Mouse (Mus musculus) kidney, postnatal 0 days (tissue): ENCODE measurements around the gene Gm1604a. TPM values are rescaled to one million over a fixed set of nuclear protein-coding genes. Genes with fewer than 3 reads are reported as not detected.
"Not testable (repeated sequence)": the region's sequence is repeated elsewhere in the genome, so short reads cannot be mapped to it uniquely, and the experiment has no call there.

ENCODE experiments used
- ATAC-seq: fragments of 200-750 bp; cut with Nextera tagmentation; replicated peaks from 2 replicates; pipeline ENCODE4 v1.8.0; 2017; ENCODE audit warnings: low read depth, moderate number of reproducible peaks, moderate TSS enrichment, moderate library complexity; ENCODE audit not compliant: low FRiP score
- DNase-seq: peaks from one replicate; pipeline ENCODE4 v3.0.0-alpha.2; 2016; ENCODE audit warnings: low spot score
- H3K27ac ChIP-seq: fragments of 300-500 bp; sonication (generic); 2 replicates; pipeline ENCODE4 v1.5.1; 2014; ENCODE audit warnings: mild to moderate bottlenecking
- H3K27me3 ChIP-seq: fragments of 300-500 bp; sonication (generic); 2 replicates; pipeline ENCODE4 v1.6.1; 2014; ENCODE audit warnings: low read length, mixed read lengths; ENCODE audit not compliant: insufficient read depth
- H3K36me3 ChIP-seq: fragments of 300-500 bp; sonication (generic); 2 replicates; pipeline ENCODE4 v1.6.1; 2014; ENCODE audit warnings: low read length, mixed read lengths; ENCODE audit not compliant: insufficient read depth
- H3K4me1 ChIP-seq: fragments of 300-500 bp; sonication (generic); replicated peaks from 2 replicates; pipeline ENCODE4 v1.6.1; 2014; ENCODE audit warnings: antibody characterized with exemption, low read length, mixed read lengths; ENCODE audit not compliant: insufficient read depth
- H3K4me2 ChIP-seq: fragments of 300-500 bp; sonication (generic); 2 replicates; pipeline ENCODE4 v1.6.1; 2014; ENCODE audit warnings: mild to moderate bottlenecking, low read length, moderate library complexity, mixed read lengths
- H3K4me3 ChIP-seq: fragments of 300-500 bp; sonication (generic); replicated peaks from 2 replicates; pipeline ENCODE4 v1.5.1; 2014; ENCODE audit warnings: low read depth, low read length
- H3K9ac ChIP-seq: fragments of 300-500 bp; sonication (generic); 2 replicates; pipeline ENCODE4 v1.6.1; 2014; ENCODE audit warnings: low read depth, low read length
- H3K9me3 ChIP-seq: fragments of 300-500 bp; sonication (generic); replicated peaks from 2 replicates; pipeline ENCODE4 v1.6.1; 2016; ENCODE audit warnings: low read length, inconsistent platforms, mixed read lengths
- CTCF ChIP-seq: IDR thresholded peaks from 2 replicates; pipeline ENCODE4 v1.5.1; 2016; ENCODE audit warnings: antibody characterized with exemption, low read depth, mild to moderate bottlenecking, moderate library complexity
- WGBS: fragments of 180-500 bp; shearing (Covaris S2); extraction: QIAGEN DNeasy Blood & Tissue Kit; methylation state at CpG from one replicate; pipeline ENCODE4 v1.1.7; 2014; 5-methylcytosine and 5-hydroxymethylcytosine counted together
- polyA plus RNA-seq: library from polyadenylated mRNA; unstranded; fragments of >200 nt; fragmentation: Nextera tagmentation; extraction: Ambion mirVana; gene quantifications from 2 replicates; pipeline ENCODE4 v1.2.1, GENCODE M21; 2015

Gm1604a gene
- polyA plus RNA-seq, 1 experiment from 2014 or later: 0.43 TPM

- not testable (repeated sequence) for H3K36me3 ChIP-seq, H3K9me3 ChIP-seq, H3K4me2 ChIP-seq, H3K4me1 ChIP-seq, DNase-seq, ATAC-seq, H3K27ac ChIP-seq, H3K27me3 ChIP-seq, H3K4me3 ChIP-seq, H3K9ac ChIP-seq
- 0% methylated on average over 1 of the region's 4 CpGs for WGBS
- TF ChIP-seq CTCF: peak; percentile 48; the same call in 1 of the 2 replicates
These were observed 54.2 kb downstream of the Gm1604a start for GRCm38 (mm10) chr17:7079558-7079957.

GRCm38 (mm10) chr17:7084523-7084922 lies 59.2 kb downstream of the Gm1604a start:
- H3K4me2 ChIP-seq, H3K27ac ChIP-seq, H3K4me1 ChIP-seq, ATAC-seq, H3K27me3 ChIP-seq, H3K36me3 ChIP-seq, DNase-seq, H3K9me3 ChIP-seq, H3K4me3 ChIP-seq, H3K9ac ChIP-seq: not testable (repeated sequence)
- WGBS: no CpG with 5 or more reads among the region's 5 CpGs

- not testable (repeated sequence) for H3K4me3 ChIP-seq, H3K36me3 ChIP-seq, H3K27ac ChIP-seq, ATAC-seq, DNase-seq, H3K9ac ChIP-seq, H3K9me3 ChIP-seq, H3K27me3 ChIP-seq, H3K4me2 ChIP-seq, H3K4me1 ChIP-seq
- no CpG with 5 or more reads among the region's 12 CpGs for WGBS
These were observed 60.3 kb downstream of the Gm1604a start for GRCm38 (mm10) chr17:7085469-7086168.

- not testable (repeated sequence) for H3K36me3 ChIP-seq, H3K9me3 ChIP-seq, DNase-seq, H3K4me2 ChIP-seq, H3K4me3 ChIP-seq, ATAC-seq, H3K27ac ChIP-seq, H3K4me1 ChIP-seq, H3K9ac ChIP-seq, H3K27me3 ChIP-seq
- WGBS: 39% methylated on average over 6 of the region's 8 CpGs
These were observed 61.5 kb downstream of the Gm1604a start for GRCm38 (mm10) chr17:7086836-7087235.

- H3K4me1 ChIP-seq, DNase-seq, H3K36me3 ChIP-seq, H3K27ac ChIP-seq, H3K4me2 ChIP-seq, H3K27me3 ChIP-seq, H3K9me3 ChIP-seq, H3K9ac ChIP-seq, H3K4me3 ChIP-seq, ATAC-seq: not testable (repeated sequence)
- WGBS: no CpG with 5 or more reads among the region's 12 CpGs
These were observed 72.6 kb downstream of the Gm1604a start for GRCm38 (mm10) chr17:7097835-7098519.

GRCm38 (mm10) chr17:7099096-7099495 lies 73.7 kb downstream of the Gm1604a start:
- H3K4me2 ChIP-seq, H3K4me3 ChIP-seq, H3K36me3 ChIP-seq, H3K27ac ChIP-seq, H3K9ac ChIP-seq, DNase-seq, H3K27me3 ChIP-seq, H3K9me3 ChIP-seq, H3K4me1 ChIP-seq, ATAC-seq: not testable (repeated sequence)
- 52% methylated on average over 4 of the region's 10 CpGs for WGBS

- H3K9ac ChIP-seq, H3K27me3 ChIP-seq, H3K4me1 ChIP-seq, H3K36me3 ChIP-seq, DNase-seq, H3K9me3 ChIP-seq, H3K4me3 ChIP-seq, H3K27ac ChIP-seq, H3K4me2 ChIP-seq: not testable (repeated sequence)
- WGBS: no CpG with 5 or more reads among the region's 7 CpGs
- ATAC-seq: 0 out of 2 replicates have a peak, but pooled peaks have one; percentile 25
These were observed 77.6 kb downstream of the Gm1604a start for GRCm38 (mm10) chr17:7102945-7103344.

GRCm38 (mm10) chr17:7111658-7112057 lies 86.3 kb downstream of the Gm1604a start:
- not testable (repeated sequence) for H3K27me3 ChIP-seq, H3K9ac ChIP-seq, H3K4me3 ChIP-seq, H3K36me3 ChIP-seq, H3K9me3 ChIP-seq, H3K4me1 ChIP-seq, ATAC-seq, DNase-seq, H3K27ac ChIP-seq, H3K4me2 ChIP-seq
- 89% methylated on average over 2 of the region's 4 CpGs for WGBS

- WGBS: 79% methylated on average over 5 of the region's 8 CpGs
- not testable (repeated sequence) for ATAC-seq, H3K9ac ChIP-seq, DNase-seq, H3K4me3 ChIP-seq, H3K4me1 ChIP-seq, H3K9me3 ChIP-seq, H3K4me2 ChIP-seq, H3K27ac ChIP-seq, H3K27me3 ChIP-seq, H3K36me3 ChIP-seq
These were observed 90.9 kb downstream of the Gm1604a start for GRCm38 (mm10) chr17:7116265-7116664.
